ENCODE assay signal across 7 mouse cellular contexts in the genomic region with DNA sequence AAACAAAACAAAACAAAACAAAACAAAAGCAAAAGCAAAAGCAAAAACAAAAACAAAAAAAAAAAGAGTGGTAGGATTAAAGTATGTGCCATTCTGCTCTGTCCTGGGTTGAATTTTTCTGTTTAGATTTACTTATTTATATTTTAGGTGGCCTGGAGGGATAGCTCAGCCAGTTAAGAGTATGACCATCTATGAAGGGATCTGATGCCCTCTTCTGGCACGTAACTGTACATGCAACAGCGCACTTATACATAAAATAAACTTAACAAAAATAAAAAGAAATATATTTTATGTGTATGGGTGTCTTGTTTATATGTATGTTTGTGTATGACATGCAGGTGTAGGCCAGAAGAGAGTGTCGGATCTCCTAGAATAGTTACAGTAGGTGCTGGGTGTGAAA. TPM values are rescaled to one million over a fixed set of nuclear protein-coding genes. Genes with fewer than 3 reads are reported as not detected.
DNase-seq lines count a peak whose midpoint lies in the region; TF ChIP-seq lines count a peak whose summit lies in the region.

No protein-coding gene starts in this region.

- peak; percentile 60 for TF ChIP-seq CTCF in left cerebral cortex, adult 2 months (IDR thresholded peaks at IDR 0.05)

- no peak overlapping the region for H3K4me3 ChIP-seq in left cerebral cortex, adult 2 months

- intact Hi-C loops in left cerebral cortex, adult 2 months (cut with DNase I), result loop anchor here (2.0 to 5.0 kb wide), 3 partner anchors 45 to 83 kb away; no protein-coding TSS in a partner anchor
- intact Hi-C loops in left cerebral cortex, postnatal 10 days (cut with DNase I), result loop anchor here (5.0 kb wide), 1 partner anchor 85 kb away; no protein-coding TSS in a partner anchor

- no peak for DNase-seq in left cerebral cortex, adult 2 months (ENCODE audit: extremely low spot score in 1 of 2, low spot score in 2 of 2)
- no peak for DNase-seq in left cerebral cortex, postnatal 10 days (ENCODE audit: extremely low spot score in 1 of 2, low spot score in 2 of 2)
- DNase-seq in CD4-positive, CD25-positive, alpha-beta regulatory T cell, adult 2 months (ENCODE audit: low read depth, low spot score), result peak; percentile 85
- DNase-seq in MN1 (ENCODE audit: low spot score), result peak; percentile 30
- peak; percentile 75 for DNase-seq in induced T-regulatory cell, adult 2 months (ENCODE audit: low read depth)
- DNase-seq in right cerebral cortex, adult 18-20 months, result no peak
- DNase-seq in adrenal gland, adult 8-10 months, result no peak

- no peak overlapping the region for H3K27ac ChIP-seq in left cerebral cortex, adult 2 months

RNA-seq across cellular contexts. Expression of a gene that starts 8.0 kb away (rescaled TPM):
- not detected for total RNA-seq in left cerebral cortex, adult 2 months (2021)
- not detected for total RNA-seq in left cerebral cortex, postnatal 10 days (2021)
- total RNA-seq in adrenal gland, adult 8-10 months (2022), result under 1 TPM; 0.11 to 0.62 (median 0.34) TPM

RNA-seq across cellular contexts. Expression of a gene that starts 20.6 kb away (rescaled TPM):
- total RNA-seq in left cerebral cortex, adult 2 months (2021), result not detected
- under 1 TPM; 0.36 to 0.41 TPM for total RNA-seq in left cerebral cortex, postnatal 10 days (2021)
- total RNA-seq in adrenal gland, adult 8-10 months (2022), result not detected

RNA-seq across cellular contexts. Expression of a gene that starts 28.6 kb away (rescaled TPM):
- 1 to 10 TPM; 3.8 to 5.2 TPM for total RNA-seq in left cerebral cortex, adult 2 months (2021)
- 1 to 10 TPM; 2.9 to 3.4 TPM for total RNA-seq in left cerebral cortex, postnatal 10 days (2021)
- total RNA-seq in adrenal gland, adult 8-10 months (2022), result 1 to 10 TPM; 2.2 to 4.0 (median 2.5) TPM

RNA-seq across cellular contexts. Expression of a gene that starts 42.7 kb away (rescaled TPM):
- total RNA-seq in left cerebral cortex, adult 2 months (2021), result 10 to 100 TPM; 45.9 to 48.4 TPM
- total RNA-seq in left cerebral cortex, postnatal 10 days (2021), result 10 to 100 TPM; 91.6 to 99.3 TPM
- 10 to 100 TPM; 45.4 to 81.3 (median 58.8) TPM for total RNA-seq in adrenal gland, adult 8-10 months (2022)

Comparison
In these comparisons a context has a peak if more than half of its experiments do, and no peak if none do; other contexts are left out.
1. DNase-seq: peak in CD4-positive, CD25-positive, alpha-beta regulatory T cell, adult 2 months (single experiment), MN1 (single experiment) and induced T-regulatory cell, adult 2 months (single experiment); none in left cerebral cortex, adult 2 months (0 of 2), left cerebral cortex, postnatal 10 days (0 of 2), right cerebral cortex, adult 18-20 months (single experiment) and adrenal gland, adult 8-10 months (single experiment).